ENCODE assay signal across 24 mouse cellular contexts in the genomic region with DNA sequence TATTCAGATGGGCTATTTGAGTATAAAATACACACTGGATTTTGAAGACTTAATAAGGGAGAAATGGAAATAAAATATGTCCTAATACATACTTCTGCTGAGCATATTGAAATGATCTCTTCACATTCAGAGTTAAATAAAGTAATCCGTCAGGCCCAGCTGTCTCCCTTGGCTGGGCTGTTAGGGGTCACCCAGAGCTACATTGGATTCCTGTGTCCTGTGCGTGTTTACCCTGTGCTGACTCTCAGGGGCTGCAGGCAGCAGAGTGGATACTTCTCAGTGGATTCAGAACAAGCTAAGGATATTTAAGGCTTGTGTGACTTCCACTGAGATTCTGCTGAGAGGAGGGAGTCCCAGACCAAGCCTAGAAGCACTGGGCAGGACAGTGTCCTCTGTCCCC.
DNase-seq lines count a peak whose midpoint lies in the region; ATAC-seq and TF ChIP-seq lines count a peak whose summit lies in the region.
"Had no signal": no experiment of that assay in that cellular context is flagged by ENCODE, and none has a peak within 500 bp of the region (broad histone marks: within the 10 kb centered on the region; RNA-seq: fewer than 3 reads in every experiment).

No protein-coding gene starts in this region.

- no peaks in the 10 kb centered on the region for H3K27me3 ChIP-seq in kidney, embryonic 15.5 days
- H3K27me3 ChIP-seq in lung, embryonic 15.5 days: no peaks in the 10 kb centered on the region
- H3K27me3 ChIP-seq in lung, postnatal 0 days (replicated peaks; ENCODE audit: insufficient read depth, low read length): no peaks in the 10 kb centered on the region
- H3K27me3 ChIP-seq in stomach, embryonic 15.5 days (replicated peaks): no peaks in the 10 kb centered on the region
- no peaks in the 10 kb centered on the region for H3K27me3 ChIP-seq in stomach, postnatal 0 days (ENCODE audit: control insufficient read depth, insufficient read depth, low read length)
- H3K27me3 ChIP-seq: embryonic facial prominence, embryonic 12.5 days; forebrain, embryonic 13.5 days had no signal

- H3K9ac ChIP-seq in kidney, embryonic 15.5 days: no peak overlapping the region
- no peak overlapping the region for H3K9ac ChIP-seq in lung, embryonic 15.5 days
- no peak overlapping the region for H3K9ac ChIP-seq in lung, postnatal 0 days (replicated peaks; ENCODE audit: low read depth)
- H3K9ac ChIP-seq in stomach, embryonic 15.5 days: no peak overlapping the region
- no peak overlapping the region for H3K9ac ChIP-seq in stomach, postnatal 0 days (ENCODE audit: low read length)
- H3K9ac ChIP-seq: embryonic facial prominence, embryonic 12.5 days; forebrain, embryonic 13.5 days had no signal

- DNase-seq in kidney, postnatal 10 days: peak; percentile 29
- DNase-seq in lung, postnatal 25 days (ENCODE audit: low spot score): no peak
- DNase-seq in lung, postnatal 0 days (ENCODE audit: low spot score): peak; percentile 23
- no peak for DNase-seq in lung, postnatal 4 days
- DNase-seq in stomach, postnatal 0 days (ENCODE audit: low spot score): no peak
- DNase-seq: adrenal gland, adult 8-10 months; adrenal gland, postnatal 14 days; adrenal gland, postnatal 36 days; B cell, adult 2 months; cerebellum, adult 11-12 months; cerebellum, adult 2 months; cerebellum, adult 9-10 months; cerebellum, postnatal 10 days; cerebellum, postnatal 25 days had no signal

- ATAC-seq in kidney, embryonic 15.5 days (replicated peaks; ENCODE audit: low FRiP score): no peak
- no peak for ATAC-seq in lung, embryonic 15.5 days (ENCODE audit: borderline replicate concordance, extremely low read depth, low FRiP score, low TSS enrichment)
- ATAC-seq in lung, postnatal 0 days: peak; percentile 35; the same call in 1 of the 2 replicates
- no peak for ATAC-seq in stomach, embryonic 15.5 days (ENCODE audit: insufficient read depth, low FRiP score, low read depth)
- no peak for ATAC-seq in stomach, postnatal 0 days (ENCODE audit: low FRiP score, low TSS enrichment)
- ATAC-seq: activated CD4-positive, CD25-positive, alpha-beta regulatory T cell, adult 4 months; CD4-positive, CD25-positive, alpha-beta regulatory T cell, adult 4 months; forebrain, embryonic 13.5 days; Patski had no signal

- H3K4me1 ChIP-seq in kidney, embryonic 15.5 days: no peaks in the 10 kb centered on the region
- H3K4me1 ChIP-seq in lung, embryonic 15.5 days: 0 out of 2 replicates have a peak, but pooled peaks cover 4% of the 10 kb centered on the region
- no peaks in the 10 kb centered on the region for H3K4me1 ChIP-seq in lung, postnatal 0 days (ENCODE audit: insufficient read depth, low read depth, low read length)
- 0 out of 2 replicates have a peak, but pooled peaks cover 5% of the 10 kb centered on the region for H3K4me1 ChIP-seq in stomach, embryonic 15.5 days
- H3K4me1 ChIP-seq in stomach, postnatal 0 days (replicated peaks; ENCODE audit: control insufficient read depth, insufficient read depth): no peaks in the 10 kb centered on the region
- H3K4me1 ChIP-seq: embryonic facial prominence, embryonic 10.5 days; embryonic facial prominence, embryonic 12.5 days; forebrain, embryonic 13.5 days had no signal

- no peak overlapping the region for H3K27ac ChIP-seq in kidney, embryonic 15.5 days
- H3K27ac ChIP-seq in lung, embryonic 15.5 days: peak overlapping the region; percentile 12; the same call in 1 of the 2 replicates
- no peak overlapping the region for H3K27ac ChIP-seq in lung, postnatal 0 days (ENCODE audit: low read length)
- H3K27ac ChIP-seq in stomach, embryonic 15.5 days: 0 out of 2 replicates have a peak overlapping the region, but pooled peaks have one; percentile 9
- H3K27ac ChIP-seq in stomach, postnatal 0 days (replicated peaks): no peak overlapping the region
- H3K27ac ChIP-seq: embryonic facial prominence, embryonic 10.5 days; embryonic facial prominence, embryonic 12.5 days; forebrain, embryonic 13.5 days had no signal

- no peak for TF ChIP-seq CTCF in lung, postnatal 0 days (IDR thresholded peaks at IDR 0.05)
- no peak for TF ChIP-seq CTCF in stomach, postnatal 0 days (IDR thresholded peaks at IDR 0.05; ENCODE audit: low read depth)

- no peaks in the 10 kb centered on the region for H3K36me3 ChIP-seq in kidney, embryonic 15.5 days
- H3K36me3 ChIP-seq in lung, embryonic 15.5 days: no peaks in the 10 kb centered on the region
- H3K36me3 ChIP-seq in lung, postnatal 0 days (ENCODE audit: insufficient read depth, low read length): no peaks in the 10 kb centered on the region
- no peaks in the 10 kb centered on the region for H3K36me3 ChIP-seq in stomach, embryonic 15.5 days
- H3K36me3 ChIP-seq in stomach, postnatal 0 days (ENCODE audit: control insufficient read depth, insufficient read depth, low read length): no peaks in the 10 kb centered on the region
- H3K36me3 ChIP-seq: embryonic facial prominence, embryonic 10.5 days; embryonic facial prominence, embryonic 12.5 days; G1E had no signal

- TF ChIP-seq EP300 in lung, postnatal 0 days (IDR thresholded peaks at IDR 0.05): no peak
- TF ChIP-seq EP300 in stomach, postnatal 0 days (optimal IDR thresholded peaks at IDR 0.05): no peak

- H3K4me3 ChIP-seq in kidney, embryonic 15.5 days (replicated peaks): no peak overlapping the region
- no peak overlapping the region for H3K4me3 ChIP-seq in lung, embryonic 15.5 days
- H3K4me3 ChIP-seq in lung, postnatal 0 days (ENCODE audit: low read depth, low read length): no peak overlapping the region
- no peak overlapping the region for H3K4me3 ChIP-seq in stomach, embryonic 15.5 days (replicated peaks)
- H3K4me3 ChIP-seq in stomach, postnatal 0 days (ENCODE audit: low read depth, low read length): no peak overlapping the region
- H3K4me3 ChIP-seq: embryonic facial prominence, embryonic 10.5 days; embryonic facial prominence, embryonic 12.5 days; forebrain, embryonic 13.5 days had no signal

- H3K9me3 ChIP-seq in kidney, embryonic 15.5 days (replicated peaks): no peaks in the 10 kb centered on the region
- no peaks in the 10 kb centered on the region for H3K9me3 ChIP-seq in lung, embryonic 15.5 days
- no peaks in the 10 kb centered on the region for H3K9me3 ChIP-seq in lung, postnatal 0 days (ENCODE audit: low read length)
- no peaks in the 10 kb centered on the region for H3K9me3 ChIP-seq in stomach, embryonic 15.5 days
- no peaks in the 10 kb centered on the region for H3K9me3 ChIP-seq in stomach, postnatal 0 days (ENCODE audit: control insufficient read depth, low read length)
- H3K9me3 ChIP-seq: embryonic facial prominence, embryonic 10.5 days; embryonic facial prominence, embryonic 12.5 days; forebrain, embryonic 13.5 days; G1E had no signal

- H3K4me2 ChIP-seq in kidney, embryonic 15.5 days: no peak overlapping the region
- H3K4me2 ChIP-seq in lung, embryonic 15.5 days: no peak overlapping the region
- no peak overlapping the region for H3K4me2 ChIP-seq in lung, postnatal 0 days (replicated peaks; ENCODE audit: low read depth, low read length)
- no peak overlapping the region for H3K4me2 ChIP-seq in stomach, embryonic 15.5 days
- H3K4me2 ChIP-seq in stomach, postnatal 0 days (replicated peaks; ENCODE audit: low read depth): no peak overlapping the region
- H3K4me2 ChIP-seq: embryonic facial prominence, embryonic 12.5 days; forebrain, embryonic 13.5 days had no signal

- whole genome bisulfite sequencing in kidney, embryonic 15.5 days: 62% methylated on average over 2 of the region's 2 CpGs
- 24% methylated on average over 2 of the region's 2 CpGs for WGBS in lung, embryonic 15.5 days
- WGBS in lung, postnatal 0 days: 36% methylated on average over 2 of the region's 2 CpGs
- WGBS in stomach, embryonic 15.5 days: 32% methylated on average over 2 of the region's 2 CpGs
- 45% methylated on average over 2 of the region's 2 CpGs for WGBS in stomach, postnatal 0 days

Comparison
In these comparisons a context has a peak if more than half of its experiments do, and no peak if none do; other contexts are left out.
1. DNase-seq: peak in kidney, postnatal 10 days (single experiment) and lung, postnatal 0 days (single experiment); none in lung, postnatal 25 days (single experiment), lung, postnatal 4 days (0 of 2) and stomach, postnatal 0 days (single experiment).
2. H3K27ac ChIP-seq: peak in lung, embryonic 15.5 days (single experiment) and stomach, embryonic 15.5 days (single experiment); none in kidney, embryonic 15.5 days (single experiment), lung, postnatal 0 days (single experiment) and stomach, postnatal 0 days (single experiment).